Mouse (Mus musculus): ENCODE measurements around the gene Rtkn.

- TF ChIP-seq CTCF (IDR thresholded peaks at IDR 0.05; ENCODE audit: borderline replicate concordance, insufficient read depth, low read length) (no peak), POLR2A (IDR thresholded peaks at IDR 0.05; ENCODE audit: low read depth, low read length) (no peak)
Observed at GRCm38 (mm10) chr6:83092416-83093127, 42.7 kb upstream of the Rtkn start.

Measured in embryonic fibroblast, embryonic 13.5 days (primary cell).